Mouse (Mus musculus): Measurements from ENCODE around the gene Eml6. TPM values are rescaled to one million over a fixed set of nuclear protein-coding genes. Genes with fewer than 3 reads are reported as not detected.

Eml6 gene
- polyA plus RNA-seq, 2 experiments: 1.3 to 1.5 TPM

DNA sequence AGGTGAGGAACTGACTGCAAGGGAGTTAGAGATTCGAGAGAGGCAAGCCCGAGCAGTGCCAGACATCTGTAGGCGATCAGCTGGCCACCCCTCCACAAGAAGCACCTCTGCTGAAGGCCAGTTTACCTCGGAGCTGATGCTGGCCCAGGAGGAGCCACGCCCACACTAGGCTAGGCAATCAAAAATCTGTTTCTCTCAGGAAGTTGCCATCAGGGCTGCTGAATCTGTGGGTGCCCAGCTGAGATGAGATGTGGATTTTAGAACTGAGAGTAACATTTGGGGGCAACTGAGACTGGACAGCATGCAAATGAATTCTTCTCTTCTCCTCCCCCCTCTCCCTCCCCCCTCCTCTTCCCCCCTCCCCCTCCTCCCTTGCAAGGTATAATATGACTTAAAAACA, 238.4 kb downstream of the Eml6 start:
- Histone ChIP-seq H3K9me3 (ENCODE audit: control insufficient read depth, low read length) (no peaks in the 10 kb centered on the region), H3K36me3 (ENCODE audit: control insufficient read depth, insufficient read depth, low read length) (no peaks in the 10 kb centered on the region), H3K4me3 (replicated peaks; ENCODE audit: low read length) (no peak overlapping the region), H3K4me1 (ENCODE audit: control insufficient read depth, insufficient read depth, low read length) (peaks cover 3% of the 10 kb centered on the region; the same call in 1 of the 2 replicates), H3K27me3 (ENCODE audit: control insufficient read depth, insufficient read depth, low read length) (no peaks in the 10 kb centered on the region), H3K4me2 (replicated peaks; ENCODE audit: low read depth, low read length, severe bottlenecking) (no peak overlapping the region), H3K27ac (replicated peaks; ENCODE audit: low read depth, low read length) (no peak overlapping the region), H3K9ac (ENCODE audit: low read depth, low read length, severe bottlenecking) (no peak overlapping the region)
- TF ChIP-seq POLR2A (IDR thresholded peaks at IDR 0.05; ENCODE audit: borderline replicate concordance, extremely low read depth, insufficient read depth, insufficient read length): no peak
- ATAC-seq (ENCODE audit: low FRiP score, low read depth): no peak
- WGBS: 9% methylated on average over 5 of the region's 5 CpGs
- no peak for DNase-seq (ENCODE audit: low spot score)

DNA sequence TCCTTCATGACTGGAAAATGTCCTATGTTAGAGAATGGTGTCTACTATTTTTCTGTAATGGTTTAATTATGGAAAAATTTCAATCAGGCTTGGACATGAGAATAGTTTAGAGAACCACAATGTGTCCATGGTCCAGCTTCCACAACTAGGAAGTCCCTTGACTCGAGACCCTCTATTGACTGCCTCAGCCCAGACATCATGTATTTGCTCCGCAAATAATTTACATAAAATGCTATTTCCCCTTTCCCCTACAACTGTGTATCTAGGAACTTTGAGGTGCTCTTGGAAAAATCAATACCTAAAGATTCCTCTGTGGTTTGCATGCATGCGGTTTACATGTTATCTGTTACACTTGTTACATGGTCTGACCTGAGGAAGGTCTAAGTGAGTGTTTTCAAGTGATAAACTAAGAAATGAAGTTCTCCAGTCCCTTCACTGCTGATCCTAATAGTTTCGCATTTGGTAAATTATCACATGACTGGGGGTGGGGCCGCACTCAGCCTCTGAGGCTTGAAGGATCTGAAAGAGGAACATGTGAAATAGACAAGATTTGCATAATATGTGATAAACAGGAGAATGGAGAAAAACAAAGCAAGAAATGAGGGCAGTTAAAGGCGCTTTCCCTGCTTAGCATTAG, 239.1 kb downstream of the Eml6 start:
- WGBS: 84% methylated on average over 6 of the region's 6 CpGs
- Histone ChIP-seq H3K9ac (ENCODE audit: low read depth, low read length, severe bottlenecking) (no peak overlapping the region), H3K4me1 (ENCODE audit: control insufficient read depth, insufficient read depth, low read length) (peaks cover 3% of the 10 kb centered on the region; the same call in 1 of the 2 replicates), H3K27ac (replicated peaks; ENCODE audit: low read depth, low read length) (no peak overlapping the region), H3K27me3 (ENCODE audit: control insufficient read depth, insufficient read depth, low read length) (no peaks in the 10 kb centered on the region), H3K36me3 (ENCODE audit: control insufficient read depth, insufficient read depth, low read length) (no peaks in the 10 kb centered on the region), H3K4me3 (replicated peaks; ENCODE audit: low read length) (no peak overlapping the region), H3K4me2 (replicated peaks; ENCODE audit: low read depth, low read length, severe bottlenecking) (no peak overlapping the region), H3K9me3 (ENCODE audit: control insufficient read depth, low read length) (no peaks in the 10 kb centered on the region)
- TF ChIP-seq POLR2A (IDR thresholded peaks at IDR 0.05; ENCODE audit: borderline replicate concordance, extremely low read depth, insufficient read depth, insufficient read length): no peak
- ATAC-seq (ENCODE audit: low FRiP score, low read depth): no peak
- DNase-seq (ENCODE audit: low spot score): no peak

DNA sequence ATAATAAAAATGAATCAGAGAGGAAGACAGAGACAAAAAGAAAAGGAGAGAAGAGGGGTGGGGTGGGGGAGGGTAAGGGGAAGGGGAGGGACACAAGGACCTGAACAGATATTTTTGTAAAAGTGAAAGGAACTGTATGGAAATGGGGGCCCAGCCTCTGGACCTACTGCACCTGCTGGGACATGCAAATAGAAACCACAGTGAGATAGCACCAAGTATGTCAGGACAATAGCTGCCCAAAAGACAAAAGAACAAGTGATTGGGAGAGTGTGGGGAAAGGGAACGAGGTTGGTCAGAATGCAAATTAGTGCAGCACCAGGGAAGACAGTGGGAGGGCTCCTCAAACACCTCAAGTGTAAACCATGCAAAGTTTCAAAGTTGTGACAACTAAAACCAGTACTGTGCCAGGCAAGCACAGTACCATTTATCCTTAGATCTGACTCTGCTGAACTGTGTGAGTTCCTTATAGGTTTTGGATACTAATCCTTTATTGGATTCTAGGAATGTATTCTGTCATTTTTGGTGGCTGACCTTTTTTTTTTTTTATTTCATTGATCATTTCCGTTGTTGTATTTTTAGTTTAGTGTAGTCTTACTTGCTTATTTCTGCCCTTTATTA, 246.3 kb downstream of the Eml6 start:
- no peak overlapping the region for H3K27ac ChIP-seq (replicated peaks; ENCODE audit: low read depth, low read length)
- ATAC-seq (ENCODE audit: low FRiP score, low read depth) (no peak), DNase-seq (ENCODE audit: low spot score) (no peak)
- TF ChIP-seq POLR2A (IDR thresholded peaks at IDR 0.05; ENCODE audit: borderline replicate concordance, extremely low read depth, insufficient read depth, insufficient read length): no peak
- H3K4me3 ChIP-seq (replicated peaks; ENCODE audit: low read length): no peak overlapping the region
- H3K36me3 ChIP-seq (ENCODE audit: control insufficient read depth, insufficient read depth, low read length): no peaks in the 10 kb centered on the region
- H3K27me3 ChIP-seq (ENCODE audit: control insufficient read depth, insufficient read depth, low read length): no peaks in the 10 kb centered on the region
- no peaks in the 10 kb centered on the region for H3K9me3 ChIP-seq (ENCODE audit: control insufficient read depth, low read length)
- H3K9ac ChIP-seq (ENCODE audit: low read depth, low read length, severe bottlenecking): no peak overlapping the region
- no peak overlapping the region for H3K4me2 ChIP-seq (replicated peaks; ENCODE audit: low read depth, low read length, severe bottlenecking)
- WGBS: 44% methylated on average over 2 of the region's 2 CpGs
- no peaks in the 10 kb centered on the region for H3K4me1 ChIP-seq (ENCODE audit: control insufficient read depth, insufficient read depth, low read length)

DNA sequence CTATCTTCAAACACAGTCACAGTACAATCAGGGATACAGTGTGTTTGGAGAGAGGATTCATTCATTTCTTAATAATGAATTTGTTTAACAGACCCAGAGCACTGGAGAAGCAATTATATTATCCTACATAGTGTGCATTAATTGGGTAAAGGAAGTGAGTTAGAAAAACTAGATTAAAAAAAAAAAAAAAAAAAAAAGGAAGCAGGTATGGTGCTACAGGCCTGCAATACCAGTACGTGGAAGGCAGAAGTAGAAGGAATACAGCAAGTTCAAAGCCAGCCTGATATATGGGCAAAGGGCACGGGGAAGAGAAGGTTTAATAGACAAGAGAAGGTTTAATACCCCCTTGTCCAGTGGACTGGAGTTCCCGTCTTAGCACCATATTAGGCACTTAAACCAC, 246.9 kb downstream of the Eml6 start:
- WGBS: 69% methylated on average over 3 of the region's 3 CpGs
- DNase-seq (ENCODE audit: low spot score) (no peak), ATAC-seq (ENCODE audit: low FRiP score, low read depth) (no peak)
- Histone ChIP-seq H3K4me3 (replicated peaks; ENCODE audit: low read length) (no peak overlapping the region), H3K4me1 (ENCODE audit: control insufficient read depth, insufficient read depth, low read length) (no peaks in the 10 kb centered on the region), H3K9me3 (ENCODE audit: control insufficient read depth, low read length) (no peaks in the 10 kb centered on the region), H3K4me2 (replicated peaks; ENCODE audit: low read depth, low read length, severe bottlenecking) (no peak overlapping the region), H3K9ac (ENCODE audit: low read depth, low read length, severe bottlenecking) (no peak overlapping the region), H3K27ac (replicated peaks; ENCODE audit: low read depth, low read length) (no peak overlapping the region), H3K36me3 (ENCODE audit: control insufficient read depth, insufficient read depth, low read length) (no peaks in the 10 kb centered on the region), H3K27me3 (ENCODE audit: control insufficient read depth, insufficient read depth, low read length) (no peaks in the 10 kb centered on the region)
- no peak for TF ChIP-seq POLR2A (IDR thresholded peaks at IDR 0.05; ENCODE audit: borderline replicate concordance, extremely low read depth, insufficient read depth, insufficient read length)

DNA sequence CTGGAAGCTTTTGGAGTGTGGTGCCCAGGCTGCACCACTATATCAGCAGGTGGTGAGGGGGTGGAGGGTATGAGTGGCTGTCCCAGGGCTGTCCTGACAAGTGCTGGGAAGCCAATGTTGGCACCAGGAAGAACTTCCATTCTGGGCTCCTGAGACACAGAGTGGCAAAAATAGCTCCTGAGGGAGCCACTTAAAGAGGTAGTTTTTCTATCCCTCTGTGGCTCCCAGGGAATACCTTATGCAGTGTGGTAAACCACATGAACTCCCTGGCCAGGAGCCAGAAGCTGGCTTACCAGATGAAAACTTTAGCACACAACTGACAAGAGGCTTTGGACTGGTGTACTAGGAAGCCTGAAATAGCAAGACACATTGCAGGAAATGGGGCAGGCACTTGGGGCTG, 247.9 kb downstream of the Eml6 start:
- DNase-seq (ENCODE audit: low spot score): peak; percentile 38

More for the DNA sequence above, 247.9 kb downstream of the Eml6 start:
- Histone ChIP-seq H3K9me3 (ENCODE audit: control insufficient read depth, low read length) (no peaks in the 10 kb centered on the region), H3K27ac (replicated peaks; ENCODE audit: low read depth, low read length) (no peak overlapping the region), H3K9ac (ENCODE audit: low read depth, low read length, severe bottlenecking) (no peak overlapping the region), H3K4me3 (replicated peaks; ENCODE audit: low read length) (no peak overlapping the region), H3K27me3 (ENCODE audit: control insufficient read depth, insufficient read depth, low read length) (no peaks in the 10 kb centered on the region), H3K4me2 (replicated peaks; ENCODE audit: low read depth, low read length, severe bottlenecking) (no peak overlapping the region), H3K36me3 (ENCODE audit: control insufficient read depth, insufficient read depth, low read length) (no peaks in the 10 kb centered on the region), H3K4me1 (ENCODE audit: control insufficient read depth, insufficient read depth, low read length) (no peaks in the 10 kb centered on the region)
- ATAC-seq (ENCODE audit: low FRiP score, low read depth): no peak
- TF ChIP-seq POLR2A (IDR thresholded peaks at IDR 0.05; ENCODE audit: borderline replicate concordance, extremely low read depth, insufficient read depth, insufficient read length): no peak
